ENCODE assay signal across 9 mouse cellular contexts in genomic region chr5:104110171-104110920, GRCm38 (mm10). TPM values are rescaled to one million over a fixed set of nuclear protein-coding genes. Genes with fewer than 3 reads are reported as not detected.
DNase-seq lines count a peak whose midpoint lies in the region; TF ChIP-seq lines count a peak whose summit lies in the region.
"Had no signal": no experiment of that assay in that cellular context is flagged by ENCODE, and none has a peak within 500 bp of the region (broad histone marks: within the 10 kb centered on the region; RNA-seq: fewer than 3 reads in every experiment).

No protein-coding gene starts in this region.

- no peaks in the 10 kb centered on the region for H3K27me3 ChIP-seq in cerebellum, adult 2 months (ENCODE audit: control insufficient read depth, insufficient read depth, low read length)

- H3K4me1 ChIP-seq in cerebellum, adult 2 months (ENCODE audit: control insufficient read depth, insufficient read depth, low read length), result peaks cover 6% of the 10 kb centered on the region

- no peak overlapping the region for H3K4me3 ChIP-seq in cerebellum, adult 2 months (replicated peaks; ENCODE audit: insufficient read depth, low read depth, low read length)

- 61% methylated on average over 9 of the region's 9 CpGs for WGBS in cerebellum, adult 2 months

- H3K27ac ChIP-seq in cerebellum, adult 2 months (ENCODE audit: insufficient read depth, low read length), result peak overlapping the region; percentile 71; the same call in 1 of the 2 replicates

- peak; percentile 18 to 48 for DNase-seq in cerebellum, adult 2 months
- no peak for DNase-seq in cerebellum, adult 8-10 months
- DNase-seq in ZHBTc4 (ENCODE audit: low read depth, low spot score) (peak; percentile 72), MN1 (ENCODE audit: low spot score) (no peak)
- DNase-seq in frontal cortex, postnatal 14 days (ENCODE audit: low spot score in 2 of 2), result peak; percentile 42 to 61
- DNase-seq in layer of hippocampus, postnatal 25 days (ENCODE audit: extremely low spot score in 1 of 2, low spot score in 1 of 2), result peak; percentile 28 to 38
- DNase-seq in retina, embryonic 14.5 days (ENCODE audit: low spot score), result peak; percentile 44
- no peak for DNase-seq in ovary, postnatal 14 days (ENCODE audit: low spot score)

- no peak for TF ChIP-seq CTCF in cerebellum, adult 2 months (IDR thresholded peaks at IDR 0.05; ENCODE audit: borderline replicate concordance, insufficient read depth, low read depth, low read length)

- TF ChIP-seq POLR2A in cerebellum, adult 2 months (IDR thresholded peaks at IDR 0.05; ENCODE audit: borderline replicate concordance, insufficient read depth, low read length), result no peak

RNA-seq across cellular contexts. Expression of gene Sparcl1, which starts 3.2 kb away (rescaled TPM):
- polyA plus RNA-seq in cerebellum, adult 2 months (2012; rRNA removed), result 1,650 and 1,724 TPM in 2 replicates
- total RNA-seq in layer of hippocampus, postnatal 25 days (2021), result 1,000 to 10,000 TPM; 1,421 to 1,512 TPM
- total RNA-seq: common myeloid progenitor, adult 5-6 weeks had no signal

RNA-seq across cellular contexts. Expression of gene Gm17660, which starts 32.9 kb away (rescaled TPM):
- not detected in 2 replicates for polyA plus RNA-seq in cerebellum, adult 2 months (2012; rRNA removed)
- total RNA-seq in layer of hippocampus, postnatal 25 days (2021), result under 1 TPM in 1 of 2 experiments, not detected in 1; 0.76 TPM
- total RNA-seq: common myeloid progenitor, adult 5-6 weeks had no signal

Comparison
In these comparisons a context has a peak if more than half of its experiments do, and no peak if none do; other contexts are left out.
1. DNase-seq: peak in cerebellum, adult 2 months (2 of 2), ZHBTc4 (single experiment), frontal cortex, postnatal 14 days (2 of 2), layer of hippocampus, postnatal 25 days (2 of 2) and retina, embryonic 14.5 days (single experiment); none in cerebellum, adult 8-10 months (single experiment), ovary, postnatal 14 days (single experiment) and MN1 (single experiment).